In the genomic region with DNA sequence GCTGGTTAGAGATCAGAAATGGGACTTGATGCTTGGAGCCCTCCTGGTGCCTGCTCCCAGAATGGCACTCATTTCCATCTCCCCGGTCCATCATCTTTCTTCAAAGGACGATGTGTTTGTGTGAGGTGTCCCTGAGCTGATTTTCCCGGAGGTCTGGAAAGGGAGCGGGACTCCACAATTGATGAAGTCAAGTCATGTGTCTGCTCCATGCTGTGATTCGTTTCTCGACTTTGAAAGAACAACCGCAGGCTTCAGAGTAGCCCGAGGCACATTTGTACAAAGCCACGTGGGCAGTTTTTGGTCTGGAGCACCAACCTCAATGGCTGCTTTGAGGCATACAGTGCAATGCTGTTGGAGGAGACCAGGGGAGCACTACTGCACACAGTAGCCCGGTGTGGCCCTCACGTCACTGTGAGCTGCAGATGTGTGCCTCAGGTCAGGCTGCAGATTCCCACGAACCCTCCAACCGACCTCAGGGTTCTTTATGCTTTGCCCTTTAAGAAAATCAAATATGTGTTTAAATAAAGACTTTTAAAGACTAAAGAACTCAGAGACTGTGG, we compare ENCODE assay signal across 18 mouse cellular contexts. TPM values are rescaled to one million over a fixed set of nuclear protein-coding genes. Genes with fewer than 3 reads are reported as not detected.
DNase-seq lines count a peak whose midpoint lies in the region; ATAC-seq lines count a peak whose summit lies in the region.
"Had no signal": no experiment of that assay in that cellular context is flagged by ENCODE, and none has a peak within 500 bp of the region (broad histone marks: within the 10 kb centered on the region; RNA-seq: fewer than 3 reads in every experiment).

No protein-coding gene starts in this region.

- H3K9ac ChIP-seq in hindbrain, embryonic 11.5 days (ENCODE audit: low read depth, low read length) = no peak overlapping the region
- no peak overlapping the region for H3K9ac ChIP-seq in embryonic facial prominence, embryonic 13.5 days
- H3K9ac ChIP-seq in midbrain, embryonic 13.5 days (replicated peaks) = no peak overlapping the region
- no peak overlapping the region for H3K9ac ChIP-seq in heart, embryonic 12.5 days
- H3K9ac ChIP-seq: hindbrain, embryonic 15.5 days; lung, embryonic 14.5 days had no signal

- no peak overlapping the region for H3K27ac ChIP-seq in hindbrain, embryonic 11.5 days (ENCODE audit: low read depth, low read length)
- H3K27ac ChIP-seq in hindbrain, embryonic 10.5 days = no peak overlapping the region
- 0 out of 2 replicates have a peak overlapping the region, but pooled peaks have one; percentile 11 for H3K27ac ChIP-seq in embryonic facial prominence, embryonic 13.5 days
- no peak overlapping the region for H3K27ac ChIP-seq in midbrain, embryonic 13.5 days
- H3K27ac ChIP-seq in heart, embryonic 12.5 days (ENCODE audit: poor library complexity, severe bottlenecking) = no peak overlapping the region
- H3K27ac ChIP-seq: hindbrain, embryonic 15.5 days; kidney, postnatal 0 days had no signal

- H3K27me3 ChIP-seq in hindbrain, embryonic 11.5 days (ENCODE audit: control insufficient read depth, insufficient read depth, low read length) = no peaks in the 10 kb centered on the region
- H3K27me3 ChIP-seq in hindbrain, embryonic 10.5 days (ENCODE audit: insufficient read depth, poor library complexity, severe bottlenecking) = no peaks in the 10 kb centered on the region
- H3K27me3 ChIP-seq in embryonic facial prominence, embryonic 13.5 days = no peaks in the 10 kb centered on the region
- no peaks in the 10 kb centered on the region for H3K27me3 ChIP-seq in midbrain, embryonic 13.5 days
- no peaks in the 10 kb centered on the region for H3K27me3 ChIP-seq in heart, embryonic 12.5 days (replicated peaks)
- H3K27me3 ChIP-seq: hindbrain, embryonic 15.5 days had no signal

- DNase-seq in hindbrain, embryonic 11.5 days (ENCODE audit: low spot score) = no peak
- no peak for DNase-seq in hindbrain, embryonic 10.5 days (ENCODE audit: low spot score)
- peak; percentile 41 for DNase-seq in R1 (ENCODE audit: low read depth, low spot score)
- no peak for DNase-seq in retina, embryonic 14.5 days (ENCODE audit: low spot score)
- DNase-seq in left cerebral cortex, postnatal 4 days = no peak
- DNase-seq: adrenal gland, adult 8-10 months; B cell, adult 2 months; cerebellum, adult 11-12 months; gastrocnemius, postnatal 14 days; lung, embryonic 14.5 days; thymus, postnatal 25 days had no signal

- no peak overlapping the region for H3K4me2 ChIP-seq in hindbrain, embryonic 11.5 days (replicated peaks; ENCODE audit: low read depth, low read length)
- H3K4me2 ChIP-seq in embryonic facial prominence, embryonic 13.5 days = no peak overlapping the region
- no peak overlapping the region for H3K4me2 ChIP-seq in midbrain, embryonic 13.5 days (replicated peaks)
- H3K4me2 ChIP-seq in heart, embryonic 12.5 days = no peak overlapping the region
- H3K4me2 ChIP-seq: hindbrain, embryonic 15.5 days; lung, embryonic 14.5 days had no signal

- no peaks in the 10 kb centered on the region for H3K36me3 ChIP-seq in hindbrain, embryonic 11.5 days (ENCODE audit: control insufficient read depth, insufficient read depth, low read length)
- H3K36me3 ChIP-seq in hindbrain, embryonic 10.5 days = no peaks in the 10 kb centered on the region
- H3K36me3 ChIP-seq in embryonic facial prominence, embryonic 13.5 days = peaks cover 23% of the 10 kb centered on the region
- peaks cover 7% of the 10 kb centered on the region; the same call in 1 of the 2 replicates for H3K36me3 ChIP-seq in midbrain, embryonic 13.5 days
- H3K36me3 ChIP-seq in heart, embryonic 12.5 days = peaks cover 21% of the 10 kb centered on the region
- H3K36me3 ChIP-seq: hindbrain, embryonic 15.5 days had no signal

- WGBS in hindbrain, embryonic 11.5 days = 40% methylated on average over 13 of the region's 13 CpGs
- WGBS in hindbrain, embryonic 10.5 days = 36% methylated on average over 13 of the region's 13 CpGs
- WGBS in embryonic facial prominence, embryonic 13.5 days = 23% methylated on average over 13 of the region's 13 CpGs
- 34% methylated on average over 13 of the region's 13 CpGs for WGBS in midbrain, embryonic 13.5 days
- 74% methylated on average over 13 of the region's 13 CpGs for WGBS in heart, embryonic 12.5 days

- intact Hi-C loops in left cerebral cortex, postnatal 4 days (cut with DNase I) = no loop called here

- no peaks in the 10 kb centered on the region for H3K9me3 ChIP-seq in hindbrain, embryonic 11.5 days (ENCODE audit: control insufficient read depth, low read length)
- peaks cover 9% of the 10 kb centered on the region for H3K9me3 ChIP-seq in hindbrain, embryonic 10.5 days
- peaks cover 6% of the 10 kb centered on the region; the same call in 1 of the 2 replicates for H3K9me3 ChIP-seq in embryonic facial prominence, embryonic 13.5 days
- peaks cover 8% of the 10 kb centered on the region; the same call in 1 of the 2 replicates for H3K9me3 ChIP-seq in midbrain, embryonic 13.5 days
- peaks cover 7% of the 10 kb centered on the region for H3K9me3 ChIP-seq in heart, embryonic 12.5 days (replicated peaks)
- H3K9me3 ChIP-seq: hindbrain, embryonic 15.5 days had no signal

- H3K4me1 ChIP-seq in hindbrain, embryonic 11.5 days (replicated peaks; ENCODE audit: control insufficient read depth, insufficient read depth, low read length) = no peaks in the 10 kb centered on the region
- peaks cover 37% of the 10 kb centered on the region for H3K4me1 ChIP-seq in hindbrain, embryonic 10.5 days (replicated peaks)
- peaks cover 68% of the 10 kb centered on the region for H3K4me1 ChIP-seq in embryonic facial prominence, embryonic 13.5 days
- peaks cover 29% of the 10 kb centered on the region for H3K4me1 ChIP-seq in midbrain, embryonic 13.5 days (replicated peaks)
- peaks cover 32% of the 10 kb centered on the region for H3K4me1 ChIP-seq in heart, embryonic 12.5 days (replicated peaks)

- no peak overlapping the region for H3K4me3 ChIP-seq in hindbrain, embryonic 11.5 days (ENCODE audit: low read depth, low read length)
- no peak overlapping the region for H3K4me3 ChIP-seq in hindbrain, embryonic 10.5 days
- no peak overlapping the region for H3K4me3 ChIP-seq in embryonic facial prominence, embryonic 13.5 days
- no peak overlapping the region for H3K4me3 ChIP-seq in midbrain, embryonic 13.5 days (replicated peaks)
- no peak overlapping the region for H3K4me3 ChIP-seq in heart, embryonic 12.5 days
- H3K4me3 ChIP-seq: hindbrain, embryonic 15.5 days had no signal

- ATAC-seq in hindbrain, embryonic 11.5 days (ENCODE audit: low FRiP score) = peak; percentile 35; the same call in 1 of the 2 replicates
- no peak for ATAC-seq in embryonic facial prominence, embryonic 13.5 days (ENCODE audit: insufficient number of reproducible peaks, insufficient read depth, low FRiP score, low TSS enrichment, low read depth)
- ATAC-seq in midbrain, embryonic 13.5 days = peak; percentile 56; the same call in 1 of the 2 replicates
- no peak for ATAC-seq in heart, embryonic 12.5 days (ENCODE audit: insufficient number of reproducible peaks, low FRiP score)
- ATAC-seq: intestine, postnatal 0 days had no signal

RNA-seq across cellular contexts. Expression of gene Kif26b, which starts 43.0 kb away (rescaled TPM):
- polyA plus RNA-seq in hindbrain, embryonic 11.5 days (2014; fragmentation: Nextera tagmentation; extraction: Ambion mirVana) = 5.7 and 6.5 TPM in 2 replicates
- 4.6 and 4.9 TPM in 2 replicates for polyA plus RNA-seq in hindbrain, embryonic 10.5 days (2016; fragmentation: Nextera tagmentation; extraction: Ambion mirVana)
- 26.0 and 28.6 TPM in 2 replicates for polyA plus RNA-seq in embryonic facial prominence, embryonic 13.5 days (2015; fragmentation: Nextera tagmentation; extraction: Ambion mirVana)
- polyA plus RNA-seq in midbrain, embryonic 13.5 days (2015; fragmentation: Nextera tagmentation; extraction: Ambion mirVana) = 5.4 and 5.7 TPM in 2 replicates
- 10 to 100 TPM; 44.1 to 49.3 TPM for total RNA-seq in left cerebral cortex, postnatal 4 days (2021)
- 25.1 and 28.1 TPM in 2 replicates for polyA plus RNA-seq in heart, embryonic 12.5 days (2016; fragmentation: Nextera tagmentation; extraction: Ambion mirVana)
- total RNA-seq: monocyte, adult 5-6 weeks had no signal

Comparison
In these comparisons a context has a peak if more than half of its experiments do, and no peak if none do; other contexts are left out.
1. ATAC-seq: peak in hindbrain, embryonic 11.5 days (single experiment) and midbrain, embryonic 13.5 days (single experiment); none in embryonic facial prominence, embryonic 13.5 days (single experiment) and heart, embryonic 12.5 days (single experiment).